Mouse (Mus musculus) embryonic facial prominence, embryonic 15.5 days (tissue): ENCODE measurements at regions not wholly inside any gene's neighbourhood (a gene's known extent, or its start where the extent isn't known, plus 50 kb on each side); places are given as distances from the start of the nearest gene placed in this dataset.

Experiments used
- ATAC-seq: fragments of 200-750 bp; cut with Nextera tagmentation; 2 replicates; pipeline ENCODE4 v1.8.0; 2017; ENCODE audit warnings: low read depth, moderate TSS enrichment; ENCODE audit not compliant: insufficient number of reproducible peaks, low FRiP score, low TSS enrichment
- H3K27ac ChIP-seq: fragments of 300-500 bp; sonication (generic); replicated peaks from 2 replicates; pipeline ENCODE4 v1.5.1; 2015; ENCODE audit warnings: mild to moderate bottlenecking, inconsistent platforms
- H3K27me3 ChIP-seq: fragments of 300-500 bp; sonication (generic); 2 replicates; pipeline ENCODE4 v1.6.1; 2015; ENCODE audit warnings: inconsistent platforms
- H3K36me3 ChIP-seq: fragments of 300-500 bp; sonication (generic); 2 replicates; pipeline ENCODE4 v1.6.1; 2015; ENCODE audit warnings: mild to moderate bottlenecking, inconsistent platforms
- H3K4me1 ChIP-seq: fragments of 300-500 bp; sonication (generic); 2 replicates; pipeline ENCODE4 v1.6.1; 2015; ENCODE audit warnings: inconsistent platforms
- H3K4me2 ChIP-seq: fragments of 300-500 bp; sonication (generic); replicated peaks from 2 replicates; pipeline ENCODE4 v1.6.1; 2015; ENCODE audit warnings: mild to moderate bottlenecking, inconsistent platforms
- H3K4me3 ChIP-seq: fragments of 300-500 bp; sonication (generic); replicated peaks from 2 replicates; pipeline ENCODE4 v1.5.1; 2015; ENCODE audit warnings: mild to moderate bottlenecking, inconsistent platforms
- H3K9ac ChIP-seq: fragments of 300-500 bp; sonication (generic); 2 replicates; pipeline ENCODE4 v1.6.1; 2015; ENCODE audit warnings: inconsistent platforms
- H3K9me3 ChIP-seq: fragments of 300-500 bp; sonication (generic); replicated peaks from 2 replicates; pipeline ENCODE4 v1.6.1; 2016; ENCODE audit warnings: inconsistent platforms
- WGBS: fragments of 180-500 bp; shearing (Covaris S2); methylation state at CpG from one replicate; pipeline ENCODE4 v1.1.7; 2015; 5-methylcytosine and 5-hydroxymethylcytosine counted together

DNA sequence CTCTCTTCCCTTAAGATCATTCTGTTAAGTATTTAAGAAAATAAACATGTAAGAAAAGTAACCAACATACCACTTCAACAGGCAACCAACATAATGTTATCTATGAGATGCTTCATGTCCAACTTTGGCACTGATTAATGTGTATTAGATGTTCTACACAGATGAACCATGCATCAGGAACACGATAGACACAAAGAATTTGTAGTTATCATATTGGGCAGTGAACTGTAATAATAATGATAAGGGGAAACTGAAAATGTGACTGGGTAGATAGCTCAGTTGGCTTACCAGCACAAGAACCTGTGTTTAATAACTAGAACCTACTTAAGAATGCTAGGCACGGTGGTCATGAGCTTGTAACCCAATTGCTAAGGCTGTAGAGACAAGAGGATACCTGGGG, 107.0 kb upstream of the Gpr139 start:
- H3K9me3 ChIP-seq, result no peaks in the 10 kb centered on the region
- H3K27ac ChIP-seq, result no peak overlapping the region
- H3K36me3 ChIP-seq, result no peaks in the 10 kb centered on the region
- no peaks in the 10 kb centered on the region for H3K27me3 ChIP-seq
- no peaks in the 10 kb centered on the region for H3K4me1 ChIP-seq
- H3K4me2 ChIP-seq, result no peak overlapping the region
- 68% methylated on average over 2 of the region's 2 CpGs for WGBS
- no peak overlapping the region for H3K9ac ChIP-seq
- no peak overlapping the region for H3K4me3 ChIP-seq
- no peak for ATAC-seq

DNA sequence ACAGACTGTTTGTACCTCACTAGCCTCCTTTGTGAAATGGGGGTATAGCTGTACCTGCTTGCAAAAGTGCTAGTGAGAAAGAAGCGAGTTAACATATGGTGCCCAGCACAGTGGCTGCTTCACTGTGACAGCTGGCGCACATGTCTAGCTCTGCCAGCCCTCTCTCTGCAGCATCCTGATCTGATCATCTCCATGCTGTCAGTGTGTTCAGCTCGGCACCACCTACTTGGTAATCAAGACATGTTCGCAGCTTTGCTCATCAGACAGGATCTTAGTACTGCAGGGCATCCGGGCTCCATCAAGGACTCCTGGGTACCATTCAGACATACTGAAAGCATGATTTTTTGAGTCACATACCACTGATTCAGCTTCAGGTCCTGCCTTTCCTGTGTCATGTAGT, 100.9 kb upstream of the Gpr139 start:
- Histone ChIP-seq H3K27ac (no peak overlapping the region), H3K9me3 (no peaks in the 10 kb centered on the region), H3K36me3 (no peaks in the 10 kb centered on the region), H3K4me2 (no peak overlapping the region), H3K4me3 (no peak overlapping the region), H3K9ac (no peak overlapping the region), H3K27me3 (no peaks in the 10 kb centered on the region), H3K4me1 (no peaks in the 10 kb centered on the region)
- WGBS, result 84% methylated on average over 5 of the region's 5 CpGs
- ATAC-seq, result no peak

DNA sequence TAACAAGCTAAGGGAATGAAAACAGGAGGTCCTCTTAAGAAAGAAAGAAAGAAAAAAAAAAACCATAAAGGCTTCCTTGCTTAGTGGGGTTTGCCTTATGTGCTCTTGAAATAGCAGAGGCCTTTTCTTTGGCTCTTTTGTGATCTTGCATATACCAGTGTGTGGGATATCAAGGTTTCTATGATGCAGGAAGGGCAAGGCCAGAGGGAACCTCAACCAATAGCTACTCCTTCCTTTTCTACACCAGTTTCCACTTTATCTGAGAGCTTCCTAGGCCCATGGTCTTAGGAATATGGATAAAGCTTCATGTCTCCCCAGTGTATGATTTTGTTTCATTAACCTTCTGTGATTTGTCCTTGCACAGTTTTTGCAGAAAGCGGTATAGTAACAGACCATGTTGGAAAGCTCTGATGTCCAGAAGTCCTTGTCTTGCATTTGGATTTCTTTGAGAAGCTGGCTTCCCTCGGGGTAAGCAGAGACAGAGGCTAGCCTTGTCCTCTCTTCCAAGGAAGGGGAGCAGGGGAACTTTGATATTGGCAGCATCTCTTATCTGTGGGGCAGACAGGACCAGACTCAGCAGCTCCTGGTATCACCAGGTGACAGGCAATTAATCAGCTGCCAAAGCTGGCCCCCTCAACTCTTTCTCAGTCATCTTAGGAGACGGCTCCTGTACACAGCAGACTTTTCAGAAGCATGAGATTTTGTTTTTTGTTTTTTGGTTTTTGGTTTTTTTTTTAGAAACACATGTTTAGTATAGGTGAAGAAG, 95.7 kb upstream of the Gpr139 start:
- H3K4me2 ChIP-seq, result no peak overlapping the region
- no peak overlapping the region for H3K27ac ChIP-seq
- H3K27me3 ChIP-seq, result no peaks in the 10 kb centered on the region
- no peak for ATAC-seq
- H3K4me1 ChIP-seq, result no peaks in the 10 kb centered on the region
- H3K36me3 ChIP-seq, result no peaks in the 10 kb centered on the region
- H3K4me3 ChIP-seq, result no peak overlapping the region
- H3K9ac ChIP-seq, result no peak overlapping the region
- no peaks in the 10 kb centered on the region for H3K9me3 ChIP-seq
- whole genome bisulfite sequencing, result 60% methylated on average over 3 of the region's 3 CpGs

DNA sequence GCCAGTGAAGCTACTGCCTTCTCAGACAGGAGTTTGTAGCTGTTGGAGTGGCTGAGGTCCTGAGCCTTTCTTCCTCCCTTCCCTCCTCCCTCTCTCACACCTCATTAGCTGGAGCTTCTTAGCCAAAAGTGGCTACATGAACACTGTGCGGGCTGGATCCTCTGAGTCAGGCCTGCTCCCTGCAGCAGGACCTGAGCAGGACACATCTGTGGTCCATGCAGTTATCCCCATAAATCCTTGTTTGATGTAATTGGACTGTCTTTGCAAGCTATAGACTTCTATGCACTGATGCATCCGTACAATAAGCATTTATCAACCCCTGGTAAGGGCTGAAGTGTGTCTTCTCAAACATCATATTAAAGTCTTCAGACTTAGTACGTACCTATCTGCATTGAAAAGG, 88.2 kb upstream of the Gpr139 start:
- no peak overlapping the region for H3K4me3 ChIP-seq
- H3K36me3 ChIP-seq, result no peaks in the 10 kb centered on the region
- no peak overlapping the region for H3K4me2 ChIP-seq
- no peaks in the 10 kb centered on the region for H3K4me1 ChIP-seq
- no peak for ATAC-seq
- no peaks in the 10 kb centered on the region for H3K9me3 ChIP-seq
- no peaks in the 10 kb centered on the region for H3K27me3 ChIP-seq
- H3K9ac ChIP-seq, result no peak overlapping the region
- 82% methylated on average over 3 of the region's 3 CpGs for WGBS
- no peak overlapping the region for H3K27ac ChIP-seq

DNA sequence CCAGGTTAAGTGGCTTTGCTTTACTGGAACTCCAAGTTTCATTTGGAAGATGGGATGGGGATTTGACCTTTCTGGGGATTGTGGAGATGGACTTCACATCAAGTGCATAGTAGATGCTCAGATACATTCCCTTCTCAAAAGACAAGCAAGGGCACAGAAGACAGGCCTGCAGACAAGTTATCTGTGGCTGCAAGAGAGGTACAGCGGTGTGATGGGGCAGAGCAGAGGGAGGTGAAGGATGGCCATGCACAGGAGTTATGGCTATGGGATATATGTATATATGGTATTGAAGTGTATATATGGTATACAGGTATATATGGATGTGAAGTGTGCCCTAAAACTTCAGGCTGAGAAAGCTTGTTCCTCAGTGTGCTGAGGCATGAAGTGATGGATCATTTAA, 87.0 kb upstream of the Gpr139 start:
- no peaks in the 10 kb centered on the region for H3K27me3 ChIP-seq
- no peak overlapping the region for H3K4me2 ChIP-seq
- H3K36me3 ChIP-seq, result no peaks in the 10 kb centered on the region
- ATAC-seq, result no peak
- no peak overlapping the region for H3K9ac ChIP-seq
- H3K27ac ChIP-seq, result no peak overlapping the region
- H3K4me1 ChIP-seq, result no peaks in the 10 kb centered on the region
- H3K9me3 ChIP-seq, result no peaks in the 10 kb centered on the region
- no peak overlapping the region for H3K4me3 ChIP-seq
- 97% methylated on average over 1 of the region's 1 CpGs for WGBS

DNA sequence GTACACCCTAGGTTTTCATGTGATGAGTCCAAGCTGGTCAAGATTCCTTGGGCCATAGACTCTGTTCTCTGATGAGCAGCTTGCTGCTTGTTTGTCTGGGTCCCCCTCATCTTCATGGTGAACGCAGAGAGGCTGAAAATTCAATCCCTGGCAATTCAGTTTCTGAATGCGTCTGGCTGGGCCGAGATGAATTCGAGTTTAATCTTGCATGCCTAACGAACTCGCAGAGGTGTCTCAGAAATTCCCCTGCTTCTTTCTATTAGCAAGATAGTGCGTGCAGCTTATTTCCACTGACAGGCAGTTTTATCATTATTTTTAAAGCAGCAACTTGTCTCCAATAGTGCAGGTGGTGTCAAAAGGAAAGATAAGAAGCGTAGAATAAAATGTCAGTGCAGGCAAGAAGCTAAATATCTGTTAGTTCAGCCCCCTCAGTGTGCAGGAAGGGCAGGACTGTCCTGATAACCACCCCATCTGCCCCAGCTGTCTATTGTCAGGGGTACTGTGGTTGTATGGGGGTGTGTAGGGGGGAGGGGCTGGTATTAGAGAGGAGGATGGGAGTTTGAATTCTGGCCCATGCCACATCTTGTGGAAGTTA, 86.5 kb upstream of the Gpr139 start:
- Histone ChIP-seq H3K9me3 (no peaks in the 10 kb centered on the region), H3K9ac (no peak overlapping the region), H3K27ac (no peak overlapping the region), H3K36me3 (no peaks in the 10 kb centered on the region), H3K4me2 (no peak overlapping the region), H3K4me1 (no peaks in the 10 kb centered on the region), H3K27me3 (no peaks in the 10 kb centered on the region), H3K4me3 (no peak overlapping the region)
- WGBS, result 76% methylated on average over 8 of the region's 8 CpGs
- ATAC-seq, result no peak

DNA sequence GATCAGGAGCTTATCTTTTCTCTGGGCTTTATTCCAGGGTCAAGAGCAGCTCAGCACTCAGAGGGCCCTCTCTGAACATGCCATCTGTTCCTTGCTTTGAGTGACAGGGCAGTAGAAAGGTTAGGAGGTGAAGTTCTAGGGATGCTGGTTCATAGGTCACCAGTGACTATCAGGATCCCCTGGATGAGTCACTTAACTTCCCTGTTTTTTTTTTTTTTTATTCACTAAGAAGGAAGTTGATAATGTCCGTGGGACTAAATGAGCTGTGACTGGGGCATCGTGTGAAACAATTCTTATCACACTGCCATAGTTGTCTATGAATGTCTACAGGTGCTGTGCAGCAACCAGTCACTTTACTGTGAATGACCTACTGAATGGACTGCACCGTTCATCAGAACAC, 73.8 kb upstream of the Gpr139 start:
- no peak overlapping the region for H3K9ac ChIP-seq
- H3K4me3 ChIP-seq, result no peak overlapping the region
- no peaks in the 10 kb centered on the region for H3K9me3 ChIP-seq
- no peaks in the 10 kb centered on the region for H3K27me3 ChIP-seq
- no peaks in the 10 kb centered on the region for H3K4me1 ChIP-seq
- WGBS, result 71% methylated on average over 3 of the region's 3 CpGs
- no peaks in the 10 kb centered on the region for H3K36me3 ChIP-seq
- ATAC-seq, result no peak
- H3K27ac ChIP-seq, result no peak overlapping the region
- H3K4me2 ChIP-seq, result no peak overlapping the region

DNA sequence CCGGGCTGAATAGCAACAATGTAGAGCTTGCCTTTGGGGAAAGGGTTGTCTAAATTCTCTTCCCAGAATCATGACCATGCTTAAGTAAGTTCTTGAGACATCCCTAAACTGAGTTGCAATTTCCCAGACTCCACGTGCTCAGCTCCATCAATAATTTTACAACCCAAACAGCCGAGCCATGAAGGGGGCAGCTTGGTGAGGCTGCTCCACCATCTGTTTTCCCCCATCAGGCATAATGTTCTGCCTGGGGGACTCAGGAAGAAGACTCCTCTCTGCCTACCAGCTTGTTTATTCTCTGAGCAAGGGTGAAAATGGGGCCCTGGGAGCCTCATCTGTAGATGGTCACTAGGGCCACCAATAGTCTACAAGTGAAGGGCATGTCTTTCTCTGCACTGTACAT, 72.5 kb upstream of the Gpr139 start:
- H3K4me3 ChIP-seq, result no peak overlapping the region
- H3K9me3 ChIP-seq, result no peaks in the 10 kb centered on the region
- no peaks in the 10 kb centered on the region for H3K36me3 ChIP-seq
- ATAC-seq, result no peak
- H3K9ac ChIP-seq, result no peak overlapping the region
- 88% methylated on average over 3 of the region's 3 CpGs for WGBS
- H3K27ac ChIP-seq, result no peak overlapping the region
- H3K27me3 ChIP-seq, result no peaks in the 10 kb centered on the region
- H3K4me1 ChIP-seq, result no peaks in the 10 kb centered on the region
- no peak overlapping the region for H3K4me2 ChIP-seq

DNA sequence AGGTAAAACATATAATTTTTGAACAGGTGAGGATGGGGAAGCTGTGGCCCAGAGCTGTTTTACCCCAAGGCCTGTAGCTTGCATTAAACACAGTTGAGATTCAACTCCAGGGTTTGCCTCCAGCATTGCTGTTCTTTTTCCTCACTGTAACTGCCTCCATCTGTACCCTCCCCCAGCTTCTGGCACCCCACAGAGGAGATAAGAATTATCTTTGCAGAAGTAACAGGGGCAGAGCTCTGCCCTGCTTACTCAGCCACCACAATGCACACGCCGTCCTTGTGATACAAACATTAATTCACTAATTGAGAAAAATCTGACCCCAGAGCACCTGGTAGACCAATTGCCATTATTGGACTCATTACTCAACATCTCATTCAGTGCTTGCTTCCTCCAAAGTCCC, 68.3 kb upstream of the Gpr139 start:
- 90% methylated on average over 2 of the region's 2 CpGs for WGBS
- Histone ChIP-seq H3K36me3 (no peaks in the 10 kb centered on the region), H3K9me3 (no peaks in the 10 kb centered on the region), H3K4me2 (no peak overlapping the region), H3K9ac (no peak overlapping the region), H3K27ac (no peak overlapping the region), H3K4me3 (no peak overlapping the region), H3K27me3 (no peaks in the 10 kb centered on the region), H3K4me1 (no peaks in the 10 kb centered on the region)
- ATAC-seq, result no peak

DNA sequence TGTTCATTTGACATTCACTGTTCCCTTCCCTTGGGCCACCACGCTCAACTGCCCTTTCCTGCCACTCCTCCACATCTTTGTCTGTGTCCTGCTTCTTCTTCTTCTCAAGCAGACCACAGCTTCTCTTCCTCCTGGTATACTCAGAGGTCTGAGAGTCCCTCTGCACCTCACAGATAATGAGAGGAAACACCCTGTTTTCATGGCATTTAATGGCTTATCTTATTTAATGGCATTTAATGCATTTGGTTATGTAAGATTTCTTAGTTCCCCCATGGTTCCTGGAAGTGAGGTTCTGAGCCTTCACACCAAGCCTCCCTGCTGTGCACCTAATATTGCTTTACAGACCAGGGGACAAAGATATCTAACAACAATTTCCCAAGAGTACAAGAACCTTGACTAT, 67.3 kb upstream of the Gpr139 start:
- no peak overlapping the region for H3K9ac ChIP-seq
- H3K36me3 ChIP-seq, result no peaks in the 10 kb centered on the region
- no peak overlapping the region for H3K4me3 ChIP-seq
- H3K4me2 ChIP-seq, result no peak overlapping the region
- no peak overlapping the region for H3K27ac ChIP-seq
- ATAC-seq, result no peak
- H3K4me1 ChIP-seq, result no peaks in the 10 kb centered on the region
- WGBS, result 91% methylated on average over 1 of the region's 1 CpGs
- H3K9me3 ChIP-seq, result no peaks in the 10 kb centered on the region
- H3K27me3 ChIP-seq, result no peaks in the 10 kb centered on the region

DNA sequence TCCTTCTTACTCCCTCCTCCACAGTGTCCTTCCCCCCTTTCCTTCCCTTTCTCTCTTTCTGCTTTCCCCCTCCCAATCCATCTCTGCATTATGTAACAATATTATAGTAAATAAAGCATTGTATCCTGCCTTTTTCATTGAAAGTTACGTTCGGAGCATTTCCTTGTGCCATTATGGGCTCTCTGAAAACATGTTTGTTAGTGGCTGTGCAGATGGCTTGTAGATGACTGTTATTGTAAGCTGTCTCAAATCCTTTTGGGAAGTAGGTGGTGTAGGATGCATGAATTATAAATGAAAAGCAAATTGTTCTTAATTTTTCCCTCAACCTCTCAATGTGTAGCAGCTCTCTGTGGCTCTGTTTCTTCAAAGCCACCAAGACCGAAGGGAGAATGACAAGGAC, 66.0 kb upstream of the Gpr139 start:
- H3K9me3 ChIP-seq, result no peaks in the 10 kb centered on the region
- H3K4me1 ChIP-seq, result no peaks in the 10 kb centered on the region
- WGBS, result 88% methylated on average over 3 of the region's 3 CpGs
- H3K36me3 ChIP-seq, result no peaks in the 10 kb centered on the region
- no peak overlapping the region for H3K27ac ChIP-seq
- H3K9ac ChIP-seq, result no peak overlapping the region
- H3K4me3 ChIP-seq, result no peak overlapping the region
- ATAC-seq, result no peak
- H3K27me3 ChIP-seq, result no peaks in the 10 kb centered on the region
- no peak overlapping the region for H3K4me2 ChIP-seq

DNA sequence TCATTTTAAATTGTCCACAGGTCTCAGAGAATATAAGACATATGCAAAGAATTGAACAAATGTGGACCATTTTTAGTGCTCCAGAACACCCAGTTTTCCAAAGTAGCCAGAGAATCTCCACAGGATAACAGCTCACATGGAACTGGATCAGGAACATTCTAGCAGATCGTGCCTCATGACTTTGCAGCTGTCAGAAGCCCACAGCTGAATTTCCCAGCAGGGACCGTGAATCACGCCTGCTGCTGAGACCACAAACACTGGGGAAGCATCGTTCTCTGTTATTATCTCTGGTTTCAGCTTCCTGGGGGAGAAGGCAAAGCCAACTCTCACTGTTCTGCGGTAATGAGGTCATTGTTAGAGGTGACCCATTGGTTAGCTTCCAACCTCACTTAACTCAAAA, 60.4 kb upstream of the Gpr139 start:
- ATAC-seq, result no peak
- H3K27ac ChIP-seq, result no peak overlapping the region
- no peak overlapping the region for H3K4me3 ChIP-seq
- H3K4me1 ChIP-seq, result no peaks in the 10 kb centered on the region
- H3K9ac ChIP-seq, result no peak overlapping the region
- 70% methylated on average over 5 of the region's 5 CpGs for WGBS
- H3K36me3 ChIP-seq, result no peaks in the 10 kb centered on the region
- no peaks in the 10 kb centered on the region for H3K27me3 ChIP-seq
- H3K4me2 ChIP-seq, result no peak overlapping the region
- no peaks in the 10 kb centered on the region for H3K9me3 ChIP-seq
